15 mouse cellular contexts compared by ENCODE assay signal in the genomic region with DNA sequence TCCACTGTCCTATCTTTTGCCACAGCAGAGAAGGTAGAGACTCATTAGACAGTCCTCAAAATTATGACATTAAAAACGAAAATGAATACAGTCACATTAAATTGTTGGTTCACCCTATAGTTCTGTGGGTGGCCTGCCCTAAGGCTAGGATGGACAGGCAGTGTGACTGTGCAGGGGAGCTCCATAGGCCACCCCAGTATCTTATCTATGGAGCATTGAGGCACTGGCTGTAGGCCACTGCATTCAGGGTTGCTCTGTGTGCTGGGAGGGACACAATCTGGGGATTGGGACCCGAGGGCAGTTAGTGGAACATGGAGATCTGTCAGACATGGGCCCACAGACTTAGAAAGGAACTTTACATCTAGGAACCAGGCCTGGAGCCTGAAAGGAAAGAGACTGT. TPM values are rescaled to one million over a fixed set of nuclear protein-coding genes. Genes with fewer than 3 reads are reported as not detected.
DNase-seq lines count a peak whose midpoint lies in the region; ATAC-seq lines count a peak whose summit lies in the region.
"Had no signal": no experiment of that assay in that cellular context is flagged by ENCODE, and none has a peak within 500 bp of the region (broad histone marks: within the 10 kb centered on the region; RNA-seq: fewer than 3 reads in every experiment).

No protein-coding gene starts in this region.

- H3K27ac ChIP-seq in hindbrain, embryonic 11.5 days (ENCODE audit: low read depth, low read length): no peak overlapping the region
- H3K27ac ChIP-seq in hindbrain, embryonic 12.5 days: no peak overlapping the region
- peak overlapping the region; percentile 74 for H3K27ac ChIP-seq in brown adipose tissue, adult 24 weeks (replicated peaks; ENCODE audit: low read depth, low read length)
- H3K27ac ChIP-seq in forebrain, embryonic 16.5 days (ENCODE audit: low read length): no peak overlapping the region
- H3K27ac ChIP-seq in midbrain, embryonic 15.5 days: no peak overlapping the region
- H3K27ac ChIP-seq: intestine, embryonic 15.5 days; stomach, embryonic 15.5 days had no signal

- 29% methylated on average over 2 of the region's 2 CpGs for WGBS in hindbrain, embryonic 11.5 days
- 34% methylated on average over 2 of the region's 2 CpGs for WGBS in hindbrain, embryonic 12.5 days
- 25% methylated on average over 2 of the region's 2 CpGs for WGBS in forebrain, embryonic 16.5 days
- 24% methylated on average over 2 of the region's 2 CpGs for WGBS in midbrain, embryonic 15.5 days

- DNase-seq in hindbrain, embryonic 11.5 days (ENCODE audit: low spot score): no peak
- no peak for DNase-seq in cerebellum, adult 11-12 months
- no peak for DNase-seq in kidney, adult 8-10 months

- peak; percentile 22; the same call in 1 of the 2 replicates for ATAC-seq in hindbrain, embryonic 11.5 days (ENCODE audit: low FRiP score)
- ATAC-seq in hindbrain, embryonic 12.5 days (ENCODE audit: low FRiP score): no peak
- peak; percentile 47; the same call in 1 of the 2 replicates for ATAC-seq in forebrain, embryonic 16.5 days
- ATAC-seq in midbrain, embryonic 15.5 days (replicated peaks): peak; percentile 63

- H3K9ac ChIP-seq in hindbrain, embryonic 11.5 days (ENCODE audit: low read depth, low read length): no peak overlapping the region
- H3K9ac ChIP-seq in hindbrain, embryonic 12.5 days: no peak overlapping the region
- no peak overlapping the region for H3K9ac ChIP-seq in forebrain, embryonic 16.5 days (replicated peaks; ENCODE audit: low read depth, low read length)
- H3K9ac ChIP-seq in midbrain, embryonic 15.5 days: no peak overlapping the region
- H3K9ac ChIP-seq: intestine, embryonic 15.5 days; stomach, embryonic 15.5 days had no signal

- no peak overlapping the region for H3K4me2 ChIP-seq in hindbrain, embryonic 11.5 days (replicated peaks; ENCODE audit: low read depth, low read length)
- no peak overlapping the region for H3K4me2 ChIP-seq in hindbrain, embryonic 12.5 days (replicated peaks)
- no peak overlapping the region for H3K4me2 ChIP-seq in forebrain, embryonic 16.5 days (ENCODE audit: low read length)
- no peak overlapping the region for H3K4me2 ChIP-seq in midbrain, embryonic 15.5 days

- H3K4me3 ChIP-seq in hindbrain, embryonic 11.5 days (ENCODE audit: low read depth, low read length): no peak overlapping the region
- no peak overlapping the region for H3K4me3 ChIP-seq in hindbrain, embryonic 12.5 days
- no peak overlapping the region for H3K4me3 ChIP-seq in brown adipose tissue, adult 24 weeks (ENCODE audit: insufficient read depth, low read depth, low read length)
- H3K4me3 ChIP-seq in forebrain, embryonic 16.5 days (replicated peaks; ENCODE audit: low read length): no peak overlapping the region
- no peak overlapping the region for H3K4me3 ChIP-seq in midbrain, embryonic 15.5 days
- H3K4me3 ChIP-seq: intestine, embryonic 15.5 days; stomach, embryonic 15.5 days had no signal

- H3K36me3 ChIP-seq in hindbrain, embryonic 11.5 days (ENCODE audit: control insufficient read depth, insufficient read depth, low read length): no peaks in the 10 kb centered on the region
- no peaks in the 10 kb centered on the region for H3K36me3 ChIP-seq in hindbrain, embryonic 12.5 days
- H3K36me3 ChIP-seq in forebrain, embryonic 16.5 days (ENCODE audit: control insufficient read depth, insufficient read depth): no peaks in the 10 kb centered on the region
- H3K36me3 ChIP-seq in midbrain, embryonic 15.5 days (replicated peaks): no peaks in the 10 kb centered on the region
- H3K36me3 ChIP-seq: intestine, embryonic 15.5 days; stomach, embryonic 15.5 days had no signal

- no peaks in the 10 kb centered on the region for H3K9me3 ChIP-seq in hindbrain, embryonic 11.5 days (ENCODE audit: control insufficient read depth, low read length)
- H3K9me3 ChIP-seq in hindbrain, embryonic 12.5 days (replicated peaks): no peaks in the 10 kb centered on the region
- no peaks in the 10 kb centered on the region for H3K9me3 ChIP-seq in forebrain, embryonic 16.5 days (ENCODE audit: control insufficient read depth, low read length)
- H3K9me3 ChIP-seq in midbrain, embryonic 15.5 days: no peaks in the 10 kb centered on the region
- H3K9me3 ChIP-seq: intestine, embryonic 15.5 days; megakaryocyte, embryonic 14.5 days; stomach, embryonic 15.5 days had no signal

- H3K4me1 ChIP-seq in hindbrain, embryonic 11.5 days (replicated peaks; ENCODE audit: control insufficient read depth, insufficient read depth, low read length): no peaks in the 10 kb centered on the region
- H3K4me1 ChIP-seq in hindbrain, embryonic 12.5 days: no peaks in the 10 kb centered on the region
- H3K4me1 ChIP-seq in brown adipose tissue, adult 24 weeks (ENCODE audit: control insufficient read depth, insufficient read depth, insufficient read length, low read length): peaks cover 29% of the 10 kb centered on the region
- H3K4me1 ChIP-seq in forebrain, embryonic 16.5 days (replicated peaks; ENCODE audit: control insufficient read depth, insufficient read depth, low read length): no peaks in the 10 kb centered on the region; the same call in 1 of the 2 replicates
- 0 out of 2 replicates have a peak, but pooled peaks cover 4% of the 10 kb centered on the region for H3K4me1 ChIP-seq in midbrain, embryonic 15.5 days

- no peaks in the 10 kb centered on the region for H3K27me3 ChIP-seq in hindbrain, embryonic 11.5 days (ENCODE audit: control insufficient read depth, insufficient read depth, low read length)
- H3K27me3 ChIP-seq in hindbrain, embryonic 12.5 days: peaks cover 4% of the 10 kb centered on the region; the same call in 1 of the 2 replicates
- peaks cover 2% of the 10 kb centered on the region; the same call in 1 of the 2 replicates for H3K27me3 ChIP-seq in forebrain, embryonic 16.5 days (replicated peaks; ENCODE audit: control insufficient read depth, insufficient read depth, low read length)
- no peaks in the 10 kb centered on the region for H3K27me3 ChIP-seq in midbrain, embryonic 15.5 days (replicated peaks)
- H3K27me3 ChIP-seq: intestine, embryonic 15.5 days; stomach, embryonic 15.5 days had no signal

RNA-seq across cellular contexts. Expression of a gene that starts 3.5 kb away (rescaled TPM):
- polyA plus RNA-seq in hindbrain, embryonic 11.5 days (2014; fragmentation: Nextera tagmentation; extraction: Ambion mirVana): not detected in 2 replicates
- polyA plus RNA-seq in hindbrain, embryonic 12.5 days (2016; fragmentation: Nextera tagmentation; extraction: Ambion mirVana): not detected in 2 replicates
- not detected in 2 replicates for polyA plus RNA-seq in brown adipose tissue, adult 24 weeks (2012; ENCODE audit: insufficient read depth, insufficient read length, missing spikeins)
- polyA plus RNA-seq in forebrain, embryonic 16.5 days (2015; fragmentation: Nextera tagmentation; extraction: Ambion mirVana): not detected in 2 replicates
- polyA plus RNA-seq in midbrain, embryonic 15.5 days (2015; fragmentation: Nextera tagmentation; extraction: Ambion mirVana): not detected in 2 replicates
- polyA plus RNA-seq: intestine, embryonic 15.5 days; liver, adult 2 months; lung, adult 2 months; small intestine, adult 2 months had no signal

RNA-seq across cellular contexts. Expression of a gene that starts 5.6 kb away (rescaled TPM):
- 0.06 TPM in 1 of 2 replicates, not detected in the other for polyA plus RNA-seq in hindbrain, embryonic 11.5 days (2014; fragmentation: Nextera tagmentation; extraction: Ambion mirVana)
- not detected in 2 replicates for polyA plus RNA-seq in hindbrain, embryonic 12.5 days (2016; fragmentation: Nextera tagmentation; extraction: Ambion mirVana)
- not detected in 2 replicates for polyA plus RNA-seq in brown adipose tissue, adult 24 weeks (2012; ENCODE audit: insufficient read depth, insufficient read length, missing spikeins)
- 0.19 TPM in 1 of 2 replicates, not detected in the other for polyA plus RNA-seq in forebrain, embryonic 16.5 days (2015; fragmentation: Nextera tagmentation; extraction: Ambion mirVana)
- polyA plus RNA-seq in midbrain, embryonic 15.5 days (2015; fragmentation: Nextera tagmentation; extraction: Ambion mirVana): 0.08 and 0.10 TPM in 2 replicates
- polyA plus RNA-seq: embryonic facial prominence, embryonic 11.5 days; heart, postnatal 0 days; intestine, embryonic 15.5 days; lung, adult 2 months; small intestine, adult 2 months had no signal

RNA-seq across cellular contexts. Expression of a gene that starts 12.4 kb away (rescaled TPM):
- not detected in 2 replicates for polyA plus RNA-seq in hindbrain, embryonic 11.5 days (2014; fragmentation: Nextera tagmentation; extraction: Ambion mirVana)
- not detected in 2 replicates for polyA plus RNA-seq in hindbrain, embryonic 12.5 days (2016; fragmentation: Nextera tagmentation; extraction: Ambion mirVana)
- not detected in 2 replicates for polyA plus RNA-seq in brown adipose tissue, adult 24 weeks (2012; ENCODE audit: insufficient read depth, insufficient read length, missing spikeins)
- polyA plus RNA-seq in forebrain, embryonic 16.5 days (2015; fragmentation: Nextera tagmentation; extraction: Ambion mirVana): not detected in 2 replicates
- 0.27 TPM in 1 of 2 replicates, not detected in the other for polyA plus RNA-seq in midbrain, embryonic 15.5 days (2015; fragmentation: Nextera tagmentation; extraction: Ambion mirVana)
- polyA plus RNA-seq: embryonic facial prominence, embryonic 11.5 days; liver, adult 2 months had no signal

RNA-seq across cellular contexts. Expression of a gene that starts 44.7 kb away (rescaled TPM):
- polyA plus RNA-seq in hindbrain, embryonic 11.5 days (2014; fragmentation: Nextera tagmentation; extraction: Ambion mirVana): 203 TPM in 2 replicates
- polyA plus RNA-seq in hindbrain, embryonic 12.5 days (2016; fragmentation: Nextera tagmentation; extraction: Ambion mirVana): 157 and 177 TPM in 2 replicates
- 146 and 167 TPM in 2 replicates for polyA plus RNA-seq in brown adipose tissue, adult 24 weeks (2012; ENCODE audit: insufficient read depth, insufficient read length, missing spikeins)
- polyA plus RNA-seq in forebrain, embryonic 16.5 days (2015; fragmentation: Nextera tagmentation; extraction: Ambion mirVana): 208 and 220 TPM in 2 replicates
- polyA plus RNA-seq in midbrain, embryonic 15.5 days (2015; fragmentation: Nextera tagmentation; extraction: Ambion mirVana): 177 and 189 TPM in 2 replicates

RNA-seq across cellular contexts. Expression of a gene that starts 51.1 kb away (rescaled TPM):
- polyA plus RNA-seq in hindbrain, embryonic 11.5 days (2014; fragmentation: Nextera tagmentation; extraction: Ambion mirVana): not detected in 2 replicates
- not detected in 2 replicates for polyA plus RNA-seq in hindbrain, embryonic 12.5 days (2016; fragmentation: Nextera tagmentation; extraction: Ambion mirVana)
- polyA plus RNA-seq in brown adipose tissue, adult 24 weeks (2012; ENCODE audit: insufficient read depth, insufficient read length, missing spikeins): not detected in 2 replicates
- not detected in 2 replicates for polyA plus RNA-seq in forebrain, embryonic 16.5 days (2015; fragmentation: Nextera tagmentation; extraction: Ambion mirVana)
- polyA plus RNA-seq in midbrain, embryonic 15.5 days (2015; fragmentation: Nextera tagmentation; extraction: Ambion mirVana): not detected in 2 replicates
- polyA plus RNA-seq: embryonic facial prominence, embryonic 11.5 days; heart, postnatal 0 days; intestine, embryonic 15.5 days; liver, adult 2 months; lung, adult 2 months; small intestine, adult 2 months; stomach, embryonic 15.5 days had no signal
